Mouse (Mus musculus): ENCODE data around the gene Lct. TPM values are rescaled to one million over a fixed set of nuclear protein-coding genes. Genes with fewer than 3 reads are reported as not detected.
A peak's percentile ranks its signal among the peaks of the same experiment; 100 is the strongest.
"Not testable (repeated sequence)": the region's sequence is repeated elsewhere in the genome, so short reads cannot be mapped to it uniquely, and the experiment has no call there.

Gene Lct
- polyA plus RNA-seq (2017; shearing (Covaris generic)), result under 1 TPM; 0.08 to 0.53 (median 0.17) TPM

DNA sequence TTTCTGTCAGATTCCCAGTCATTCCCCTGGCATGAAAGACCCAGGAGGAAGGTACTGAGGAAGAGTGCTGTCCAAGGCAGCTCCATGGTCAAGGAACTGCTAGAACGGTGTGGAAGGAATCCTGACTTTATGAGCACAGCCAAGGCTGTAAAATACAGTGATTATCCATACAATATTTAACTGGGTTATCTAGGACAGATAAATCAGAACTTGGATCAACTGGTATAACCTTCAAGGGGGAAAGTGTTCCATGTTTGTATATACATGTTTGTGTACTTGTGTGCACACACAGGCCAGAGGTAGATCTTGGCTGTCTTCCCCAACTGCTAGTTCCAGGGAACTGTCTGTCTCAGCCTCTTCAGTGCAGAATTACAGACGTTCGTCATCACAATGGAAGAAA, at the start of gene Lct:
TSS of gene Lct (minus strand) at position 101 of the 400 bp plus-strand sequence.
- ATAC-seq, result no peak

DNA sequence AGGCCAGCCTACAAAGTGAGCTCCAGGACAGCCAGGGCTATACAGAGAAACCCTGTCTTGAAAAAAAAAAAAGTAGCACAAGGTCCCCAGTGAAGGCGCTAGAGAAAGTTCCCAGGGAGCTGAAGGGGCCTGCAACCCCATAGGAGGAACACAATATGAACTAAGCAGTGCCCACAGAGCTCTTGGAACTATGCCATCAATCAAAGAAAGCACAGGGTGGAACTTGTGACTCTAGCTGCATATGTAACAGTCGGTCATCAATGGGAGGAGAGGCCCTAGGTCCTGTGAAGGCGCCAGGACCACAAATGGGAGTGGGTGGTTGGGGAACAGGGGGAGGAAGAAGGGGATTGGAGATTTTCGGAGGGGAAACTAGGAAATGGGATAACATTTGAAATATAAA, 48.7 kb upstream of the Lct start:
- no peak for ATAC-seq

DNA sequence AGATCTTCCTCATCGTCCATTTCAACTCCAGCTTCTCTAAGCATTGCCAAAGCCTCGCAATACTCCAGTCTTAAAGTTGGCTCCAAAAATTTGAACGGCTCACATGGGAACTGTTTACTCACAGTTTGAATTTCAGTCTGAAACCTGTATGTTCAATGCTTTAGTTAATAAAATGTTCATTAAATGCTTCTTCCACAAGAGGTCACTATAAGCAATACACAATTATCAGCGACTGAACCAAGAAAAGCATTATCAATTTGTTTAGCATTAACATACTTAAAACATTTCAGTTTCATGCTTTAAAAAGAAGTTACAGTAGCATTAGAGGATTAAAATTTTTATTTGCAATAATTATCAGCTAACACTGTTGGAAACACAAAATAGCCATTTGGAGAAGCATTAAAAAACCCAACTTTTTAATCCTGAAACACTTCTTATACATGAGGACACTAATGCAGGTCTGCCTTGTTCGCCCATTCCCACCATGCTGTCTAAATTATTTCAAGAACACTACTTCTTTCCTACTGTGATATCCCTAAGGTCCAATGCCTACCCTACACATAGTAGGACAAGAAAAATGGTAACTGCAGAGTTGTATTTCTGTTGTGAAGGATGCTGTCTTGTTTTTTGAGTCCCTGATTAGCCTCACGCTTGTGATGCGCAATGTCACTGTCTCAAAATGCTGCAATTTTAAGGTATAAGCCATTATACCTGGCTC, 44.2 kb upstream of the Lct start:
- ATAC-seq, result peak; percentile 52

- ATAC-seq, result peak; percentile 80
These were observed 40.8 kb upstream of the Lct start for GRCm38 (mm10) chr1:128368732-128369441.

DNA sequence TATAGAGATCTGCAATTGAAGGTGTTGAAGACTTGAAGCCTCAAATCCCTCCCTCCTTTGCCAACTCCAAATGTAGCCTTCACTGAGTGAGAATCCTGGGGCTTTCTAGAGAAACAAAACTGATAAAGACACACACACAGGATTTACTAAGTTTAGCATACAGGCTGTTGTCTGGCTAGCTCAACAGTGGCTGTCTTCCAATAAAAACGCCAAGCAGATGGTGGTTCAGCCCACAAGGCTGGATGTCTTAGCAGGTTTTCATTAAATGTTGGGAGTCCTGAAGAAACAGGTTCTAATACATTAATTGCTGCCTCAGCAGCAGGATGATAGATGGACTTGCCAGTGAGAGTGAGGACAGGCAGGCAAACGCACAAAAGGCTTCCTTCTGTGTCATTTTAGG, 32.5 kb upstream of the Lct start:
- no peak for ATAC-seq

GRCm38 (mm10) chr1:128359554-128360376, 31.6 kb upstream of the Lct start, which contains the start of gene Mcm6:
TSS of gene Mcm6 (minus strand) at chr1:128359664.
- peak; percentile 95 for ATAC-seq

DNA sequence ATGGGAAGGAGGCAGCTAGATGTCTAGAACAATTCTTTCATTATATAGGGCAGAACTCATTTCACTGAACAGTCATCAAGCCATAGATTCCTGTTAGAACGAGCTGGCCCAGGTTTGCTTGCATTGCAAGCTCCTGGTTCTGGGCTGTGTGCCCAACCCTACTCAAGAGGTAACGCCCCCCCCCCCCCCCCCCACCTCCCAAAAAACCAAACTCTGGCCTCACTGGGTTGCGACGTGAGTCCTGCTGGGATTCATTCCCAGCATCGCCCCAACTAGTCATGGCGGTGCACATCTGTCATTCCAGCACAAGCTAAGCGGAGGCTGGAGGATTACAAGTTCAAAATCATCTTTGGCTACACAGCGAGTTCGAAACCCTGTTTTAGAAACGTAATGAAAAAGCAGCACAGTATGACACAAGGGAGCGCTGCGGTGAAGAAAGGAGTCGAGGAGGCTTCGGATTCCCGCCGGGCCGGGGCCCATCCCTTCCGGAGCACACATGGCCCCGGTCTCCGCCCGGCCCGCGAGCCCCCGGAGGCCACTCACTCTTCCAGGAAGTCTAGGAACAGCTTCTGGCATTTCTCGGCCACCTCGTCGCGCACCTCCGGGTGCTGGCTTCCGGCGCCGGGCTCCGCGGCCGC, 30.9 kb upstream of the Lct start:
- peak; percentile 42 for ATAC-seq

- ATAC-seq, result no peak
These were observed 30.2 kb upstream of the Lct start for GRCm38 (mm10) chr1:128358276-128358675.

DNA sequence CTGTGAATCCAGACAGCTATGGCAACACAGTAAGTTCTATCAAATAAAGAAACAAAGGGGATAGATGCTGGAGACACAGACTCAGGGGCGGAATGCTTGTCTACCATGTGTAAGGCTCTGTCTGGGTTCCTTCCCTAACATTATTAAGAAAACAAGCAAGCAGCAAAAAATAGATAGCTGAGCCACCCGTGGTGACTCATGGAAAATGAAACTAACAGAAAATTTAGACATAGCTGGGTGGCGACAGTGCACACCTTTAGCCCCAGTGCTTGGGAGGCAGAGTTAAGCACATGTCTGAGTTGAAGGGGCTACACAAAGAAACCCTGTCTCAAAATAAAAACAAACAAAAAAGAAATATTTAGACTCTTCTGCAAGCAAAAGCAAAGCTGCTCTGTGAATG, 29.3 kb upstream of the Lct start:
- ATAC-seq, result no peak

- ATAC-seq, result no peak
These were observed 25.0 kb upstream of the Lct start for GRCm38 (mm10) chr1:128353092-128353491.

DNA sequence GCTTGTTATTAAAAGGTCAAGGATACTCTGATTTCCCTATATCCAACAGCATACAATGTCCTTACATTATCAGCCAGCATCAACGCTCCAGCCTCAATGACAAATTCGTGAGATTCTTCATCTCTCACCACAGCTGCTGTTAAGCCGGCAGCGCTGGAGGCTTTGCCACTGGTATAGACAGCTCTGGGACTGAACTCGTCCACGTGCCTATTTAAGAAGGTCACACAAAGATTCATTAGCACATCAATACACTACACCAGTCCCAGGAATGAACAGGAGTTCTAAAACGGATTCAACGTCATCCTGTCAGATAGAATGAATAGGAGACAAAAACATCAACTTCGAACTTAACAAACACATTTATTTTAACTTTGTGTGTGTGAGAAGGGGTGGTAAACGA, 16.1 kb upstream of the Lct start:
- no peak for ATAC-seq

DNA sequence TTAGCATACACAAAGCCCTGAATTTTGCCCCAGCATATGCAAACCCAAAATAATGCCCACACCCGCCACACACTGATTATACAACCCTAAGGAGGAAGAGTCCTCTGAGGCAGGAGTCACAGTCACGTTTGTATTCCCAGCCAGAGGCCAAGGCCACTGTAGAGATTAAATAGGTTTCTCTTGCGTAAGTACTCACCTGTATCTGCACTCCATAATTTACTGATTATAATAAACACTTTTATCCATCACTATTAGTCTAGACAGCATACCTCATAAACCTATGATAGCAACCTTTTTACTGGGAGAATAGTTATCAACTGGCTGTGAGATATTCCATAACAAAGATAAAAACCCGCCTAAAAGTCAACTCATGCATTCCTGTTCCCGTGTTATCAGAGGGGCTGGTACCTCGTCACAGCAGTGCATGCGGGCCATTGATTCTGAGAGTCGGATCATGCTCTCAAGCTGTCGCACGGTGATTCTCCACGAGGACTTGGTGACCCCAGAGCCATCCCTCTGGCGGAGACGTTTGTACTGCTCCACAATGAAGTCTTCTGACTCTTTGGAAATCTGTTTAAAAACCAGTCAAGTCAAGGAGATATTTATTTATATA, 9.7 kb upstream of the Lct start:
- ATAC-seq, result no peak

GRCm38 (mm10) chr1:128330313-128330712, 2.2 kb upstream of the Lct start:
- ATAC-seq, result no peak

- no peak for ATAC-seq
These were observed 953 bp downstream of the Lct start for GRCm38 (mm10) chr1:128327165-128327564.

DNA sequence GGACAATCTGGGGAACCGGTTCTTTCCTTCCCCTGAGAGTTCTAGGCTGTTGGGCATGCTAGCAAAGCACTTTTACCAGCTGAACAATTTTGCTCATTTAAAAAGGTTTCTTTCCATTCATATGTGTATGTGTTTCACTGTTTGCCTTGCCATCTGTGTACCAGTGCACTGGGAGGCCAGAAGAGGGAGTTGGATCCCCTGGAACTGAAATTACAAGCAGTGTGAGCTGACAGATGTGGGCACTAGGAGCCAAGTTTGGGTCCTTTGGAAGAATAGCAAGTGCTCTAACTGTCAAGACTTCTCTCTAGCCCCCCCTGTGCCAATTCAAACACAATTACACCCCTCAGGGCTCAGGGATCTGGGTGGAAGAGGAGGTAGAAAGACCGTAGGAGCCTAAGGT, 3.3 kb downstream of the Lct start:
- no peak for ATAC-seq

DNA sequence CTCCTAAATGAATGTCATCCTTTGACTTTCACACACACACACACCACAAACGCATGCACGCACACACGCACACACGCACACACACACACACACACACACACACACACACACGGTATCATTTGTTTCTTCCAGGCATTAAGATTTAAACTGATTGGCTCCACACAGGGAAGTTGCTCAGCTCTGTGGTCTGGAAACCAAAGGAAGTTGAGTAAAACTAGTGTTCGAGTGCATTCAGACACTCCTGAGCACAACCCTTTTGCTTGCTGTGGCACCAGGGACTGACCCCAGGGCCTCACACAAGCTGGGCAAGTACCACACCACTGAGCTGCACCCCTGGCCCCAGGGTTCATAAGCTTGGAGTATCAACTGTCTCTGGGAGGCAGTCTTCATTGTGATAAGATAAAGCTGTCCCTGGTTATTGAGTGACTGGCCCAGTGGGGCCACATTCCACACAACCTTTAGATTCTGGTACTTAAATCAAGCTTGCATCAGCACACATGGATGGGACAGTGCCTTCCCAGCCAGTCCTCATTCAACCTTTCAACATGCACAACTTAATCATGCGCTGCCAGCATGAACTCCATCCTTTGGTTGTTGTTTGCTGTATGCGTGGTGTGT, 5.0 kb downstream of the Lct start:
- ATAC-seq, result no peak

GRCm38 (mm10) chr1:128319266-128319665, 8.9 kb downstream of the Lct start:
- ATAC-seq, result not testable (repeated sequence)

DNA sequence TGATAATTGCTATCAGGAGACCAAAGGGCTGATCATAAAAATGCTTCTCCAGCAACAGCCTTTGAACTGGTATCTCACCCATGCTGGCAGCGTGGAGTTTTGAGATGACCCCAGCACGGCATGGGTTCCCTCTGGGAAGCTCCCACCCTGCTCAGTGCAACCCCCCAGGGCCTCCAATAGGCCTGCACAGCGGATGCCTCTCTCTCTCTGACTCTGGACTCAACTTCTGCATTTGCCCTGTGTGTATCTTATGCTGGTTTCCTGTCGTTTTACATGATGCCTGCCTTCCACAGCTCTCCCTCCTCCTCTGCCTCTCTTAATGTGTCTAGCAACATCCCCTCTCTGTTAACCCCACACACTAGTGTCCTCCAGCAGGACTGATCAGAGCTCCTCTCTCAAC, 13.5 kb downstream of the Lct start:
- ATAC-seq, result no peak

GRCm38 (mm10) chr1:128309043-128309442, 19.1 kb downstream of the Lct start:
- ATAC-seq, result no peak

GRCm38 (mm10) chr1:128303900-128304299, 24.2 kb downstream of the Lct start:
- ATAC-seq, result no peak

- ATAC-seq, result no peak
These were observed 32.2 kb downstream of the Lct start for GRCm38 (mm10) chr1:128295717-128296528.

Data from inflammation-experienced regulatory T-cells, adult 6 months (primary cell).